Mouse (Mus musculus) embryonic facial prominence, embryonic 15.5 days (tissue): ENCODE data around the gene Mtmr10. TPM values are rescaled to one million over a fixed set of nuclear protein-coding genes. Genes with fewer than 3 reads are reported as not detected.
A peak's percentile ranks its signal among the peaks of the same experiment; 100 is the strongest.

Experiments
- ATAC-seq: fragments of 200-750 bp; cut with Nextera tagmentation; 2 replicates; pipeline ENCODE4 v1.8.0; 2017; ENCODE audit warnings: low read depth, moderate TSS enrichment; ENCODE audit not compliant: insufficient number of reproducible peaks, low FRiP score, low TSS enrichment
- H3K27ac ChIP-seq: fragments of 300-500 bp; sonication (generic); replicated peaks from 2 replicates; pipeline ENCODE4 v1.5.1; 2015; ENCODE audit warnings: mild to moderate bottlenecking, inconsistent platforms
- H3K27me3 ChIP-seq: fragments of 300-500 bp; sonication (generic); 2 replicates; pipeline ENCODE4 v1.6.1; 2015; ENCODE audit warnings: inconsistent platforms
- H3K36me3 ChIP-seq: fragments of 300-500 bp; sonication (generic); 2 replicates; pipeline ENCODE4 v1.6.1; 2015; ENCODE audit warnings: mild to moderate bottlenecking, inconsistent platforms
- H3K4me1 ChIP-seq: fragments of 300-500 bp; sonication (generic); 2 replicates; pipeline ENCODE4 v1.6.1; 2015; ENCODE audit warnings: inconsistent platforms
- H3K4me2 ChIP-seq: fragments of 300-500 bp; sonication (generic); replicated peaks from 2 replicates; pipeline ENCODE4 v1.6.1; 2015; ENCODE audit warnings: mild to moderate bottlenecking, inconsistent platforms
- H3K4me3 ChIP-seq: fragments of 300-500 bp; sonication (generic); replicated peaks from 2 replicates; pipeline ENCODE4 v1.5.1; 2015; ENCODE audit warnings: mild to moderate bottlenecking, inconsistent platforms
- H3K9ac ChIP-seq: fragments of 300-500 bp; sonication (generic); 2 replicates; pipeline ENCODE4 v1.6.1; 2015; ENCODE audit warnings: inconsistent platforms
- H3K9me3 ChIP-seq: fragments of 300-500 bp; sonication (generic); replicated peaks from 2 replicates; pipeline ENCODE4 v1.6.1; 2016; ENCODE audit warnings: inconsistent platforms
- WGBS: fragments of 180-500 bp; shearing (Covaris S2); methylation state at CpG from one replicate; pipeline ENCODE4 v1.1.7; 2015; 5-methylcytosine and 5-hydroxymethylcytosine counted together
- microRNA-seq: library from miRNA; unstranded; fragments of <30 nt; microRNA quantifications from one replicate; pipeline ENCODE4, GENCODE M21; 2016; ENCODE audit warnings: borderline number of aligned reads
- polyA plus RNA-seq: library from polyadenylated mRNA; unstranded; fragments of >200 nt; fragmentation: Nextera tagmentation; extraction: Ambion mirVana; gene quantifications from 2 replicates; pipeline ENCODE4 v1.2.1, GENCODE M21; 2015

Gene Mtmr10
- polyA plus RNA-seq, 1 experiment from 2014 or later: 15.5 TPM

DNA sequence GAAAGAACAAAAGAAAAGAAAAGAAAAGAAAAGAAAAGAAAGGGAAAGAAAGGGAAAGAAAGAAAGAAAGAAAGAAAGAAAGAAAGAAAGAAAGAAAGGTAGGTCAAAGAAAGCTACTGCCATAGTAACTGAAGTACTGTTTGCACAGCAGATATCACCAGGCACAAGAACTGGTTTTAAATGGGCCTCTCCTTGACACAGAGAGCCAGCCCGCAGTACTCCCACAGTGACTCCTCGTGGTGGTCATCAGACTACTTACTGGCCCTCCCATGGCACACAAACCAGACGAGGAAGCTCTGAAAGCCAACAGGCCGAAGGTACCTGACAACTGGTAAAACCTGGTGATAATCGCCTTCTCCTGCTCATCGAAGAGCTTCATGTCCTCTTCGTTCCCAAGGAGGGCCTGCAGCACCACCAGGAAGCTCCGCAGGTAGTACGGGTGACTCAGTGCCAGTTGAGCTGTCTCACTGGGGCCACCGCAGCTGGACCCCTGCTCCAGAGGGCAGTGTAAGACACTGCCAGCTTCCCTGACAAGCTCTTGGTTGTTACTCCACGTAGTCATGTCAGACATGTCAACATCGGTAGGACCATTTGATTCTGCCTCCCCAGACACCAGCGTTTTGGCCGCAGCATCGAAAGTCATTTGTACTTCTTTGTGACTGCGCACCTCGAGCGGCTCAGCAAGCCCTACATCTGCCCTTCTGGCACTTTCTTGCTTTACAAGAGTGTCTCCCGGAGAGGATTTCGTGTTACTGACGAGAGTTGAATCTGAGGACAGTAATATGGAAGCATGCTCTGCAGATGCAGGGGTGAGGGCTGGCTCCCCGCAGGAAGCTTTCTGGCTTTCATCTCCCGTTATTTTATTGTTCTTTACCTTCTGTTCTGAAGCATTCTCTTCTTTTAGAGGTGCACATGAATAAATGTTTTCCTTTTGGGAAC is 84.8 kb downstream of the Mtmr10 start:
- peaks cover 41% of the 10 kb centered on the region for H3K36me3 ChIP-seq
- 87% methylated on average over 23 of the region's 23 CpGs for WGBS
- no peak overlapping the region for H3K4me3 ChIP-seq
- no peak overlapping the region for H3K9ac ChIP-seq
- ATAC-seq: no peak
- no peaks in the 10 kb centered on the region for H3K9me3 ChIP-seq
- no peak overlapping the region for H3K27ac ChIP-seq
- H3K4me1 ChIP-seq: peaks cover 6% of the 10 kb centered on the region; the same call in 1 of the 2 replicates
- no peak overlapping the region for H3K4me2 ChIP-seq
- H3K27me3 ChIP-seq: no peaks in the 10 kb centered on the region

DNA sequence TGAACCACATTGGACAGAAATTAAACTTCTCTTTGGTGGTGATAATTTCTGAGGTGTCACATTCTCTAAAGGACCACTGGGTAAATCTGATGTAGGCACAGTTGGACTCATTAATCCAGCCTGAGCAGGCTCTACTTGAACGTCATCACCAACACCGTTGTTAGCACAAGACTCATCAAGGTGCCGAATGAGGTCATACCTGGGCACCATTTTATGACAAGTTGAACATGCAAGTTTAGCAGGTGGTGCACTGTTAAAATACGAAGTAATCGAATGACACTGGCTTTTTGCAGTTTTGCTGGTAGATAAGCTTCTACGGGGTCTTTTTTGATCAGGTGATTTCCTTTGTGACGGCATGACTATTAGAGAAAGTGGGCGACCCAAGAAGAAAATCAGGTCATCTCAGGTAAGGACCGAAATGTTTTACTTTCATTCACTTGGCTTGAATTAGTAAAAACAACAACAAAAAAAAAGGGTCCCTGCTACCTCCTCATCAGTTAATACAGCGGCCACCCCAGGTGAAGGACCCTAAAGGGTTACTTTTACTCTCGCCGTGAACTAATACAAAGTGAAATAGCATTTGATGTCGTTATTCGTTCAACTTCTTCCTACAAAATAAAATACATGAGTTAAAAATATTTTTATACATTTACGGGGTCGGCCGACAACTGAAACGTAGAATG is 85.8 kb downstream of the Mtmr10 start:
- 0 out of 2 replicates have a peak, but pooled peaks have one; percentile 9 for ATAC-seq
- no peaks in the 10 kb centered on the region for H3K27me3 ChIP-seq
- H3K9ac ChIP-seq: peak overlapping the region; percentile 63
- peaks cover 41% of the 10 kb centered on the region for H3K36me3 ChIP-seq
- H3K9me3 ChIP-seq: no peaks in the 10 kb centered on the region
- 9% methylated on average over 18 of the region's 18 CpGs for WGBS
- peak overlapping the region; percentile 71 for H3K4me3 ChIP-seq
- peaks cover 6% of the 10 kb centered on the region; the same call in 1 of the 2 replicates for H3K4me1 ChIP-seq
- H3K27ac ChIP-seq: peak overlapping the region; percentile 98
- H3K4me2 ChIP-seq: peak overlapping the region; percentile 68

DNA sequence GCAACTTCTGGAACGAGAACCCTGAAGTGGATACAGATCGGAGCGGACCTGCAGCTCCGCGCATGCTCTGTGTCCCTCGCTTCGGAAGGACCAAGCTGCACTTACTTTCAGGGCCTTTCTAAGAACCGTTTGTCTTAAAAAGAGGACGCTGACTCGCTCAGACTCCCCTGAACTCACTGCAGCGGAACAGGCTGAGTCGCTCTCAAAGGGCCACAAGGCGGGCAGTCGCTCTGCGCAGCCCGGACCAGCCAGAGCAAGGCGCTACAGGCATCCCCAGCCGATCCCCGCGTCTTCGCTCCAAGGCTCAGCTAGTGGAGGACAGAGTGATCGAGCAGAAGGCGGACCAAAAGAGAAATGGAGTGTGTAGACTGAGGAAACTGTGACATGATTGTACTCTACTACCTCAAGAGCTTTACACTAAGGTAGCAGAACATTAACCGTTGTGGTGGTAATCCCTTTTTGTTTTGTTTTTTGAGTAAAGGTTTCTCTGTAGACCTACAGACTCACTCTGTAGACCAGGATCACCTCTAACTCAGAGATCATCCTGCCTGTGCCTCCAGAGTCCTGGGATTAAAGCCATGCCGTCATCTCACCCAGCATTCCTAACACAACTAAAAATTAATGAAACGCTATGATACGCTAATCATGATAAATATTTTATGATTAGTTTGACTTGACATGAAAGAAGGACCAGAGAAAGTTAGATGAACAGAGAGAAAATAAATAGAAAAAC is 86.5 kb downstream of the Mtmr10 start, which contains the start of gene Fan1:
TSS of gene Fan1 (minus strand) at position 266 of the 733 bp plus-strand sequence.
- H3K9ac ChIP-seq: peak within 1 kb of the TSS; percentile 63
- ATAC-seq: peak; percentile 93
- H3K4me1 ChIP-seq: peaks cover 6% of the 10 kb centered on the region; the same call in 1 of the 2 replicates
- 3% methylated on average over 27 of the region's 27 CpGs for WGBS
- H3K27me3 ChIP-seq: no peaks in the 10 kb centered on the region
- peaks cover 41% of the 10 kb centered on the region for H3K36me3 ChIP-seq
- peak within 1 kb of the TSS; percentile 98 for H3K27ac ChIP-seq
- peak within 1 kb of the TSS; percentile 68 for H3K4me2 ChIP-seq
- peak within 1 kb of the TSS; percentile 71 for H3K4me3 ChIP-seq
- H3K9me3 ChIP-seq: no peaks in the 10 kb centered on the region

Small RNA genes within 50 kb of the gene (microRNA-seq; reads per million reads assigned to microRNA genes)
- not detected for gene Mir6416

Other genes with a start within 250 kb of the Mtmr10 start
- gene Trpm1, start 133.8 kb upstream of the Mtmr10 start, polyA plus RNA-seq: 4.2 and 4.5 TPM in 2 replicates
- 6.7 and 8.1 TPM in 2 replicates for gene Fan1, start 86.4 kb downstream of the Mtmr10 start, polyA plus RNA-seq
- 39.2 and 41.1 TPM in 2 replicates for gene Mphosph10, start 104.6 kb downstream of the Mtmr10 start, polyA plus RNA-seq
- gene Mcee, start 105.0 kb downstream of the Mtmr10 start, polyA plus RNA-seq: 73.4 and 76.2 TPM in 2 replicates
- gene Apba2, start 214.1 kb downstream of the Mtmr10 start, polyA plus RNA-seq: 7.3 and 8.6 TPM in 2 replicates